Mouse (Mus musculus): Measurements from ENCODE around the gene Asic4.

The Asic4 gene

GRCm38 (mm10) chr1:75443247-75444024, 6.8 kb upstream of the Asic4 start:
- no peak for DNase-seq (ENCODE audit: low read depth)

GRCm38 (mm10) chr1:75444208-75444607, 6.0 kb upstream of the Asic4 start:
- DNase-seq (ENCODE audit: low read depth), result no peak

GRCm38 (mm10) chr1:75445141-75445701, 5.0 kb upstream of the Asic4 start:
- no peak for DNase-seq (ENCODE audit: low read depth)

GRCm38 (mm10) chr1:75445751-75446611, 4.3 kb upstream of the Asic4 start:
- no peak for DNase-seq (ENCODE audit: low read depth)

- DNase-seq (ENCODE audit: low read depth), result no peak
These were observed 3.6 kb upstream of the Asic4 start for GRCm38 (mm10) chr1:75446656-75447055.

- no peak for DNase-seq (ENCODE audit: low read depth)
These were observed 2.8 kb upstream of the Asic4 start for GRCm38 (mm10) chr1:75447265-75448051.

- no peak for DNase-seq (ENCODE audit: low read depth)
These were observed 2.2 kb upstream of the Asic4 start for GRCm38 (mm10) chr1:75448052-75448431.

- no peak for DNase-seq (ENCODE audit: low read depth)
These were observed 1.3 kb upstream of the Asic4 start for GRCm38 (mm10) chr1:75448937-75449336.

- no peak for DNase-seq (ENCODE audit: low read depth)
These were observed 680 bp upstream of the Asic4 start for GRCm38 (mm10) chr1:75449377-75450135.

GRCm38 (mm10) chr1:75451900-75452299, 1.7 kb downstream of the Asic4 start:
- DNase-seq (ENCODE audit: low read depth), result no peak

GRCm38 (mm10) chr1:75455433-75455832, 5.2 kb downstream of the Asic4 start:
- DNase-seq (ENCODE audit: low read depth), result no peak

GRCm38 (mm10) chr1:75455948-75456347, 5.7 kb downstream of the Asic4 start:
- no peak for DNase-seq (ENCODE audit: low read depth)

- DNase-seq (ENCODE audit: low read depth), result no peak
These were observed 6.7 kb downstream of the Asic4 start for GRCm38 (mm10) chr1:75456746-75457564.

- no peak for DNase-seq (ENCODE audit: low read depth)
These were observed 7.4 kb downstream of the Asic4 start for GRCm38 (mm10) chr1:75457710-75458024.

GRCm38 (mm10) chr1:75458025-75458788, 8.0 kb downstream of the Asic4 start:
- no peak for DNase-seq (ENCODE audit: low read depth)

- DNase-seq (ENCODE audit: low read depth), result no peak
These were observed 8.8 kb downstream of the Asic4 start for GRCm38 (mm10) chr1:75458789-75459684.

GRCm38 (mm10) chr1:75460297-75460696, 10.1 kb downstream of the Asic4 start:
- no peak for DNase-seq (ENCODE audit: low read depth)

GRCm38 (mm10) chr1:75462636-75463035, 12.4 kb downstream of the Asic4 start:
- no peak for DNase-seq (ENCODE audit: low read depth)

Data from fibroblast of lung, adult 2 months (primary cell).